Comparison of ENCODE assay signal across 9 mouse cellular contexts in the genomic region with DNA sequence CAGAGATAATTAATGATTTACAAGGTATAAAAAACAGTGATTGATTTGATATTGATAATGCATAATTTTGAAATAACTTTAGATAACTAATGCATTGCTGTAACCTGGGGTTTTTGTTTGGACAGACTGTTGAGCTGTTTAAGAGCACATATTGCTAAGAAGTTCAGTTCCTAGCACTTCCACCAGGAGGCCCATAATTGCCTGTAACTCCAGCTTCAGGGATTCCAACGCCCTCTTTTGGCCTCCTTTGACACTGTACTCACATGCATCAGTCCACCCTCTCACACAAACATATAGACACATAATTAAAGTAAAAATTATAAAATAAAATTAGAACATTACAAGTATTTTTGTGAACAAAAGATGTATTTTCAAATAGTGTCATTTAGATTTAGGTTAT. TPM values are rescaled to one million over a fixed set of nuclear protein-coding genes. Genes with fewer than 3 reads are reported as not detected.
DNase-seq lines count a peak whose midpoint lies in the region; ATAC-seq and TF ChIP-seq lines count a peak whose summit lies in the region.
"Had no signal": no experiment of that assay in that cellular context is flagged by ENCODE, and none has a peak within 500 bp of the region (broad histone marks: within the 10 kb centered on the region; RNA-seq: fewer than 3 reads in every experiment).

No protein-coding gene starts in this region.

- no peak overlapping the region for H3K9ac ChIP-seq in neural tube, embryonic 15.5 days (replicated peaks)
- H3K9ac ChIP-seq in intestine, embryonic 16.5 days (ENCODE audit: low read depth, low read length): no peak overlapping the region
- H3K9ac ChIP-seq: embryonic facial prominence, embryonic 13.5 days had no signal

- ATAC-seq in neural tube, embryonic 15.5 days (ENCODE audit: low FRiP score): no peak
- ATAC-seq in intestine, embryonic 16.5 days: no peak

- intact Hi-C loops in left cerebral cortex, adult 2 months (cut with DNase I): loop anchor here (5.0 kb wide), 1 partner anchor 132 kb away; no protein-coding TSS in a partner anchor
- intact Hi-C loops in left cerebral cortex, postnatal 10 days (cut with DNase I): no loop called here

- H3K4me1 ChIP-seq in neural tube, embryonic 15.5 days: no peaks in the 10 kb centered on the region
- no peaks in the 10 kb centered on the region for H3K4me1 ChIP-seq in intestine, embryonic 16.5 days (ENCODE audit: control insufficient read depth, insufficient read depth, low read length)
- H3K4me1 ChIP-seq: embryonic facial prominence, embryonic 13.5 days had no signal

- H3K27me3 ChIP-seq in neural tube, embryonic 15.5 days (replicated peaks): no peaks in the 10 kb centered on the region
- no peaks in the 10 kb centered on the region for H3K27me3 ChIP-seq in intestine, embryonic 16.5 days (replicated peaks; ENCODE audit: control insufficient read depth, insufficient read depth, low read length)
- H3K27me3 ChIP-seq: embryonic facial prominence, embryonic 13.5 days had no signal

- 89% methylated on average over 1 of the region's 1 CpGs for WGBS in neural tube, embryonic 15.5 days
- 71% methylated on average over 1 of the region's 1 CpGs for WGBS in intestine, embryonic 16.5 days

- no peak for DNase-seq in left cerebral cortex, adult 2 months (ENCODE audit: extremely low spot score in 1 of 2, low spot score in 2 of 2)
- no peak for DNase-seq in left cerebral cortex, postnatal 10 days (ENCODE audit: extremely low spot score in 1 of 2, low spot score in 2 of 2)
- peak; percentile 49 for DNase-seq in MN1 (ENCODE audit: low spot score)
- DNase-seq in embryo, embryonic 10.5 days (ENCODE audit: low spot score): peak; percentile 46
- DNase-seq in retina, embryonic 14.5 days (ENCODE audit: low spot score): peak; percentile 65
- DNase-seq in left cerebral cortex, adult 11 months (ENCODE audit: low spot score): no peak

- no peak overlapping the region for H3K4me3 ChIP-seq in left cerebral cortex, adult 2 months
- no peak overlapping the region for H3K4me3 ChIP-seq in neural tube, embryonic 15.5 days (replicated peaks)
- no peak overlapping the region for H3K4me3 ChIP-seq in intestine, embryonic 16.5 days (ENCODE audit: low read length)
- H3K4me3 ChIP-seq: embryonic facial prominence, embryonic 13.5 days had no signal

- H3K9me3 ChIP-seq in neural tube, embryonic 15.5 days (replicated peaks): no peaks in the 10 kb centered on the region
- no peaks in the 10 kb centered on the region for H3K9me3 ChIP-seq in intestine, embryonic 16.5 days (ENCODE audit: control insufficient read depth, low read length)
- H3K9me3 ChIP-seq: embryonic facial prominence, embryonic 13.5 days had no signal

- TF ChIP-seq CTCF in left cerebral cortex, adult 2 months (IDR thresholded peaks at IDR 0.05): peak; percentile 35

- H3K27ac ChIP-seq in left cerebral cortex, adult 2 months: no peak overlapping the region
- H3K27ac ChIP-seq in neural tube, embryonic 15.5 days (replicated peaks): no peak overlapping the region
- H3K27ac ChIP-seq in intestine, embryonic 16.5 days (ENCODE audit: low read length): no peak overlapping the region
- H3K27ac ChIP-seq: embryonic facial prominence, embryonic 13.5 days had no signal

- H3K36me3 ChIP-seq in neural tube, embryonic 15.5 days: peaks cover 46% of the 10 kb centered on the region
- peaks cover 11% of the 10 kb centered on the region for H3K36me3 ChIP-seq in intestine, embryonic 16.5 days (ENCODE audit: control insufficient read depth, insufficient read depth, low read length)

- no peak overlapping the region for H3K4me2 ChIP-seq in neural tube, embryonic 15.5 days
- no peak overlapping the region for H3K4me2 ChIP-seq in intestine, embryonic 16.5 days (ENCODE audit: low read depth, low read length)
- H3K4me2 ChIP-seq: embryonic facial prominence, embryonic 13.5 days had no signal

RNA-seq across cellular contexts. Expression of gene Pqlc3, which starts 41.4 kb away (rescaled TPM):
- 1 to 10 TPM; 1.2 to 1.3 TPM for total RNA-seq in left cerebral cortex, adult 2 months (2021)
- total RNA-seq in left cerebral cortex, postnatal 10 days (2021): 1 to 10 TPM; 1.8 to 2.0 TPM
- polyA plus RNA-seq in neural tube, embryonic 15.5 days (2015; fragmentation: Nextera tagmentation; extraction: Ambion mirVana): 2.0 and 6.8 TPM in 2 replicates
- polyA plus RNA-seq in intestine, embryonic 16.5 days (2015; fragmentation: Nextera tagmentation; extraction: Ambion mirVana): 14.4 and 15.4 TPM in 2 replicates

RNA-seq across cellular contexts. Expression of gene 2410004P03Rik, which starts 52.7 kb away (rescaled TPM):
- 1 to 10 TPM in 1 of 2 experiments, under 1 TPM in 1; 0.57 to 1.1 TPM for total RNA-seq in left cerebral cortex, adult 2 months (2021)
- under 1 TPM; 0.77 to 0.95 TPM for total RNA-seq in left cerebral cortex, postnatal 10 days (2021)
- polyA plus RNA-seq in neural tube, embryonic 15.5 days (2015; fragmentation: Nextera tagmentation; extraction: Ambion mirVana): 5.0 and 5.5 TPM in 2 replicates
- 0.12 and 0.13 TPM in 2 replicates for polyA plus RNA-seq in intestine, embryonic 16.5 days (2015; fragmentation: Nextera tagmentation; extraction: Ambion mirVana)

Comparison
In these comparisons a context has a peak if more than half of its experiments do, and no peak if none do; other contexts are left out.
1. DNase-seq: peak in MN1 (single experiment), embryo, embryonic 10.5 days (single experiment) and retina, embryonic 14.5 days (single experiment); none in left cerebral cortex, adult 2 months (0 of 2), left cerebral cortex, postnatal 10 days (0 of 2) and left cerebral cortex, adult 11 months (single experiment).